Mouse (Mus musculus): ENCODE data around the gene Evi5.

Gene Evi5

GRCm38 (mm10) chr5:107708124-107708797, 166.6 kb downstream of the Evi5 start:
- DNase-seq (ENCODE audit: low read depth) = no peak

- no peak for DNase-seq (ENCODE audit: low read depth)
These were observed 168.6 kb downstream of the Evi5 start for GRCm38 (mm10) chr5:107706262-107706661.

GRCm38 (mm10) chr5:107705756-107706155, 169.2 kb downstream of the Evi5 start:
- DNase-seq (ENCODE audit: low read depth) = no peak

- DNase-seq (ENCODE audit: low read depth) = no peak
These were observed 171.6 kb downstream of the Evi5 start for GRCm38 (mm10) chr5:107703207-107703763.

GRCm38 (mm10) chr5:107701658-107702057, 173.2 kb downstream of the Evi5 start:
- no peak for DNase-seq (ENCODE audit: low read depth)

GRCm38 (mm10) chr5:107700873-107701272, 174.0 kb downstream of the Evi5 start:
- no peak for DNase-seq (ENCODE audit: low read depth)

- DNase-seq (ENCODE audit: low read depth) = no peak
These were observed 176.0 kb downstream of the Evi5 start for GRCm38 (mm10) chr5:107698888-107699287.

GRCm38 (mm10) chr5:107695019-107695418, 179.9 kb downstream of the Evi5 start:
- DNase-seq (ENCODE audit: low read depth) = no peak

Measured in c-Kit-positive CD71-positive TER-119-negative erythroid progenitor cells, embryonic 14.5 days (primary cell).